Mouse (Mus musculus): ENCODE data around the gene St8sia1. TPM values are rescaled to one million over a fixed set of nuclear protein-coding genes. Genes with fewer than 3 reads are reported as not detected.
A peak's percentile ranks its signal among the peaks of the same experiment; 100 is the strongest.

The St8sia1 gene
- polyA plus RNA-seq, 1 experiment from 2014 or later = 2.3 TPM

- Histone ChIP-seq H3K27ac (no peak overlapping the region), H3K9ac (ENCODE audit: low read depth, low read length) (no peak overlapping the region), H3K4me3 (replicated peaks; ENCODE audit: low read depth, low read length) (no peak overlapping the region), H3K4me1 (replicated peaks; ENCODE audit: insufficient read depth, low read length) (no peaks in the 10 kb centered on the region), H3K27me3 (ENCODE audit: insufficient read depth, low read length) (no peaks in the 10 kb centered on the region), H3K36me3 (ENCODE audit: insufficient read depth, low read length) (no peaks in the 10 kb centered on the region), H3K9me3 (replicated peaks; ENCODE audit: low read length) (no peaks in the 10 kb centered on the region), H3K4me2 (ENCODE audit: low read length) (no peak overlapping the region)
- no peak for ATAC-seq (replicated peaks; ENCODE audit: low FRiP score, low read depth)
- TF ChIP-seq CTCF (IDR thresholded peaks at IDR 0.05; ENCODE audit: low read depth) = peak; percentile 77
- DNase-seq (ENCODE audit: low spot score) = peak; percentile 63
- WGBS = 39% methylated on average over 4 of the region's 4 CpGs
Measured at GRCm38 (mm10) chr6:142785343-142785742, 178.9 kb downstream of the St8sia1 start.

GRCm38 (mm10) chr6:142781286-142781685 lies 183.0 kb downstream of the St8sia1 start:
- no peak overlapping the region for H3K4me3 ChIP-seq (replicated peaks; ENCODE audit: low read depth, low read length)
- H3K9me3 ChIP-seq (replicated peaks; ENCODE audit: low read length) = no peaks in the 10 kb centered on the region
- TF ChIP-seq CTCF (IDR thresholded peaks at IDR 0.05; ENCODE audit: low read depth) = no peak
- H3K27ac ChIP-seq = no peak overlapping the region
- 56% methylated on average over 7 of the region's 7 CpGs for WGBS
- no peaks in the 10 kb centered on the region for H3K4me1 ChIP-seq (replicated peaks; ENCODE audit: insufficient read depth, low read length)
- DNase-seq (ENCODE audit: low spot score) (no peak), ATAC-seq (replicated peaks; ENCODE audit: low FRiP score, low read depth) (no peak)
- no peak overlapping the region for H3K4me2 ChIP-seq (ENCODE audit: low read length)
- no peaks in the 10 kb centered on the region for H3K36me3 ChIP-seq (ENCODE audit: insufficient read depth, low read length)
- H3K9ac ChIP-seq (ENCODE audit: low read depth, low read length) = no peak overlapping the region
- H3K27me3 ChIP-seq (ENCODE audit: insufficient read depth, low read length) = no peaks in the 10 kb centered on the region

- no peak for TF ChIP-seq CTCF (IDR thresholded peaks at IDR 0.05; ENCODE audit: low read depth)
- 81% methylated on average over 4 of the region's 4 CpGs for WGBS
- Histone ChIP-seq H3K9ac (ENCODE audit: low read depth, low read length) (no peak overlapping the region), H3K4me3 (replicated peaks; ENCODE audit: low read depth, low read length) (no peak overlapping the region), H3K27ac (no peak overlapping the region), H3K4me1 (replicated peaks; ENCODE audit: insufficient read depth, low read length) (no peaks in the 10 kb centered on the region), H3K4me2 (ENCODE audit: low read length) (no peak overlapping the region), H3K9me3 (replicated peaks; ENCODE audit: low read length) (no peaks in the 10 kb centered on the region), H3K27me3 (ENCODE audit: insufficient read depth, low read length) (no peaks in the 10 kb centered on the region), H3K36me3 (ENCODE audit: insufficient read depth, low read length) (no peaks in the 10 kb centered on the region)
- DNase-seq (ENCODE audit: low spot score) = no peak
- ATAC-seq (replicated peaks; ENCODE audit: low FRiP score, low read depth) = no peak
Measured at GRCm38 (mm10) chr6:142780574-142781033, 183.6 kb downstream of the St8sia1 start.

- Histone ChIP-seq H3K27me3 (ENCODE audit: insufficient read depth, low read length) (no peaks in the 10 kb centered on the region), H3K4me1 (replicated peaks; ENCODE audit: insufficient read depth, low read length) (no peaks in the 10 kb centered on the region), H3K9me3 (replicated peaks; ENCODE audit: low read length) (no peaks in the 10 kb centered on the region), H3K27ac (no peak overlapping the region), H3K9ac (ENCODE audit: low read depth, low read length) (no peak overlapping the region), H3K4me3 (replicated peaks; ENCODE audit: low read depth, low read length) (no peak overlapping the region), H3K36me3 (ENCODE audit: insufficient read depth, low read length) (no peaks in the 10 kb centered on the region), H3K4me2 (ENCODE audit: low read length) (no peak overlapping the region)
- no peak for TF ChIP-seq CTCF (IDR thresholded peaks at IDR 0.05; ENCODE audit: low read depth)
- no peak for DNase-seq (ENCODE audit: low spot score)
- whole genome bisulfite sequencing = 61% methylated on average over 14 of the region's 14 CpGs
- ATAC-seq (replicated peaks; ENCODE audit: low FRiP score, low read depth) = peak; percentile 3; the same call in 1 of the 2 replicates
Measured at GRCm38 (mm10) chr6:142779812-142780573, 184.3 kb downstream of the St8sia1 start.

- H3K4me1 ChIP-seq (replicated peaks; ENCODE audit: insufficient read depth, low read length) = no peaks in the 10 kb centered on the region
- H3K9me3 ChIP-seq (replicated peaks; ENCODE audit: low read length) = no peaks in the 10 kb centered on the region
- DNase-seq (ENCODE audit: low spot score) (peak; percentile 91), ATAC-seq (replicated peaks; ENCODE audit: low FRiP score, low read depth) (peak; percentile 58; the same call in 1 of the 2 replicates)
- H3K36me3 ChIP-seq (ENCODE audit: insufficient read depth, low read length) = no peaks in the 10 kb centered on the region
- WGBS = 43% methylated on average over 11 of the region's 11 CpGs
- no peak overlapping the region for H3K4me3 ChIP-seq (replicated peaks; ENCODE audit: low read depth, low read length)
- no peak overlapping the region for H3K27ac ChIP-seq
- peak; percentile 79 for TF ChIP-seq CTCF (IDR thresholded peaks at IDR 0.05; ENCODE audit: low read depth)
- H3K4me2 ChIP-seq (ENCODE audit: low read length) = no peak overlapping the region
- H3K9ac ChIP-seq (ENCODE audit: low read depth, low read length) = no peak overlapping the region
- H3K27me3 ChIP-seq (ENCODE audit: insufficient read depth, low read length) = no peaks in the 10 kb centered on the region
Measured at GRCm38 (mm10) chr6:142779045-142779811, 185.0 kb downstream of the St8sia1 start.

- no peak for TF ChIP-seq CTCF (IDR thresholded peaks at IDR 0.05; ENCODE audit: low read depth)
- no peak overlapping the region for H3K9ac ChIP-seq (ENCODE audit: low read depth, low read length)
- DNase-seq (ENCODE audit: low spot score) = no peak
- no peaks in the 10 kb centered on the region for H3K9me3 ChIP-seq (replicated peaks; ENCODE audit: low read length)
- no peaks in the 10 kb centered on the region for H3K27me3 ChIP-seq (ENCODE audit: insufficient read depth, low read length)
- no peak overlapping the region for H3K4me2 ChIP-seq (ENCODE audit: low read length)
- H3K36me3 ChIP-seq (ENCODE audit: insufficient read depth, low read length) = peaks cover 18% of the 10 kb centered on the region
- H3K4me3 ChIP-seq (replicated peaks; ENCODE audit: low read depth, low read length) = no peak overlapping the region
- no peaks in the 10 kb centered on the region for H3K4me1 ChIP-seq (replicated peaks; ENCODE audit: insufficient read depth, low read length)
- H3K27ac ChIP-seq = no peak overlapping the region
- WGBS = 74% methylated on average over 4 of the region's 4 CpGs
- ATAC-seq (replicated peaks; ENCODE audit: low FRiP score, low read depth) = no peak
Measured at GRCm38 (mm10) chr6:142776935-142777334, 187.3 kb downstream of the St8sia1 start.

All from kidney, postnatal 0 days (tissue).